Mouse (Mus musculus) stomach, adult 2 months (tissue): Measurements from ENCODE around the gene Il1rap. TPM values are rescaled to one million over a fixed set of nuclear protein-coding genes. Genes with fewer than 3 reads are reported as not detected.

ENCODE experiments used
- polyA plus RNA-seq: library from polyadenylated mRNA; depleted of rRNA; stranded (reverse); fragments of >200 nt; gene quantifications from 2 replicates; pipeline ENCODE4 v1.2.3, GENCODE M21; 2012; rRNA removed

The Il1rap gene
- 0.43 and 0.53 TPM in 2 replicates for polyA plus RNA-seq

DNA sequence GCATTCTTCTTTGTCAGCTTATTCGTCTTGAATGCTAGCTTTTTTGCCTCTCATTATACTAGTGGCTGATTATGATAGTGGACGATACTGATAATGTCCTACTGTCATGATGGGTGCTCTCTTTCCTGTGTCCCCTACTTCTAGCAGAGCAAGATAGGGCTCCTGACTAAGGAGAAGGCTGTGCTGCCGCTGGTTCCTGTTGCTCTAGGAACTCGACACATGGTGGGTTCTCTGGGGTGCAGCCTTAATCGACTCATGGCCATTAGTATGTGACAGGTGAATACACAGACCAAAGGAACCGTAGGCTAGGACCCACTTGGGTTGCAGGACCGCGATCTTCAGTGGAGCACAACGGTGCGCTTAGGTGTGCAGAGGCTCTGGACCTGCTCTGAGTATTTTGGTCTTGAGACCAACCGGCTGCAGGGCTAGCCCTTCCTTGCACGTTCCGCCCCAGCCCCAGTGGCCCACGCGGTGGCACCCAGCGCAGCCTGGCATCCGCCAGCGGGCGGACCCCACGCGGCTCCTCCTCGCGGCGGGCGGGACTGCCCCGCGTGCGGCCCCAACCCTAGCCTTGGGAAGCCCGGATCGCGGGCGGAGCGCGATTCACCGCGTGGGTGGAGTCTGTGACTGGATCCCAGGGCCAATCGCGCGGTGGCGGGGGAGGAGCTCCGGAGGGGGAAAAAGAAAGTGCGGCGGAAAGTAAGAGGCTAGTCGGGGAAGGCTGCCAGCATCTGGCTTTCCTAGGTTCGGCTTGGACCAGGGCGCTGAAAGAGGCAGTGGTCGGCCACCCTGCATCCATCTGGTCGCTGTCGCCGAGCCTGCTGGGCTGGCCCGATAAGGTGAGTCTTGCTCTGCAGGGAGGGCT lies at the start of gene Il1rap:
Il1rap (plus strand) TSS at position 657 of the 865 bp plus-strand sequence.

Other genes with a start within 250 kb of the Il1rap start
- gene Cldn1, start 209.9 kb upstream of the Il1rap start, polyA plus RNA-seq, result 1.6 and 2.0 TPM in 2 replicates
- gene Cldn16, start 118.6 kb upstream of the Il1rap start, polyA plus RNA-seq, result not detected in 2 replicates
- not detected in 2 replicates for gene Tmem207, start 54.9 kb upstream of the Il1rap start, polyA plus RNA-seq